Mouse (Mus musculus) G1E (cell line): Measurements from ENCODE around the gene A630001G21Rik.

Experiments used
- CTCF ChIP-seq: IDR thresholded peaks from 2 replicates; pipeline ENCODE4 v1.5.1; 2012; ENCODE audit warnings: low read depth, low read length, inconsistent platforms, mixed read lengths
- GATA1 ChIP-seq: IDR thresholded peaks from 2 replicates; pipeline ENCODE4 v1.6.1; 2012; ENCODE audit warnings: borderline replicate concordance, low read length, inconsistent platforms, mixed read lengths
- GATA2 ChIP-seq: IDR thresholded peaks from 2 replicates; pipeline ENCODE4 v1.6.1; 2012; ENCODE audit warnings: low read depth, low read length, inconsistent platforms, borderline replicate concordance
- POLR2AphosphoS5 ChIP-seq: IDR thresholded peaks from 2 replicates; pipeline ENCODE4 v1.6.1; 2012; ENCODE audit warnings: low read depth, low read length, inconsistent platforms; ENCODE audit not compliant: insufficient replicate concordance
- TAL1 ChIP-seq: conservative IDR thresholded peaks from 2 replicates; pipeline ENCODE4 v1.6.1; 2012; ENCODE audit warnings: low read depth, low read length, inconsistent platforms, mixed read lengths

DNA sequence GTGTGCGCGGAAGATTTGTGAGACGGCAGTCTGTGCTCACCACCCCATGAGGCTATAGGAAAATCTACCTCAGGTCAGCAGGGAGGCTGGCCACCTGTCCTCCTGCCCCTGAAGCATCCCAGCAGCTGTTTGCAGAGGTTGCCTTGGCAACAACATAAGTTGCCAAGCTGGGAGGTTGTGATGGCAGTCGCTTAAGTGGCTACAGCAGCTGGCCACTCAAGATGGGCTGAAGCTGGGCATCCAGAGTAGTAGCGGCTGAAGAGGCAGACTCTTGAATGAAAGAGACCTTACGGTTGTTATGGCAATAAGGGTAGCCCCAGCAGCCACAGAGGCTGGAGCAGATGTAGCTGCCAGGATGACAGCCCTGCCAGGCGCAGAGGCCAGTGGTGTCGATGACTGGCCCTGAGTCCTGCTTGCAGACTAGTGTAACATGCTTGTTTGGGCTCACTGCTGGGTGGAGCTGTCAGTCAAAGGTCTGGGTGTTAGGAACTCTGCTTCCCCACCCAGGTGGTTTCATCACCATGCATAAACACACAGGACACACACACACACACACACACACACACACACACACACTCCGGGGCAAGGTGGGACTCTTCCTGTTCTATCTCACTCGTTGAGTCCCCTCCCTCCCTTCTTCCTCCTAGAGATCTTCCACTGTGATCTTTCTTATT is 58.1 kb downstream of the A630001G21Rik start:
- TF ChIP-seq POLR2AphosphoS5 (no peak), CTCF (no peak), GATA1 (no peak), TAL1 (no peak), GATA2 (no peak)
